Mouse (Mus musculus): Measurements from ENCODE around the gene Fos.

DNA sequence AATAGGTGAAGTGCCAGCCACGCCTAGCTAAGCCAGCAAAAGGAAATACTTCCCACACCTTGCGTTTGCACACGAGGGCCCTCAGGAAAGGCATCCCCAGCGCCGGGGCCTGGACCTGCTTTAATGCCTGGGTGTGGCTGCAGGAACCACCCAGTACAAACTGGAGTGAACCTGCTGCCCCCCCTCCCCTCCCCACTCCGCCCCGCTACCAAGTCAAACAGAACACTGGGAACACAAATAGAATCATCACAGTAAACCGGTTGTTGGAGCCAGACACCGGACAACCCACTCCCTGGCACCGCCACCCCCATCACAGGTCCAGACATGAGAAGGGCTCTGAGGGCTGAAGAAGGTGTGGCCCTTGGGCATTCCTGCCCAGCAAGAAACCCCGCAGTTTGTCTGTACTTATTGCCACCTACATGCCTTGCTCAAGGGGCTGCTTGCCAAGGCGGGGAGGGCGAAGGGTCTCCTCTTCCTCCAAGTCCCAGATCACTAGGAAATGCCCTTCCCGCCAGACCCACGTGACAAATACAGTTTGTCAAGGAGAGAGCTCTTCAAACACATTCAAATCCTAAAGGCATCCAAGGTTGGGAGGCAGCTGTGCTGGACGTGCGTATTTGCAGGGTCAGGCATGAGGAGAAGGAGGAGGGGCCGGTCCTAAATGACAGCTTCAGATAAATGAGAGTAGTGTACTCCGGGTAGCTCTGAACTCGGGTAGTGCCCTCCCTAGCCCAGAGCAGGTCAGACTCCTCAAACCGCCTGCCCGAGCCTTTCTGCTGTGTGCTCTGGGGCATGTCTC, 21.8 kb upstream of the Fos start:
- TF ChIP-seq CTCF (IDR thresholded peaks at IDR 0.05; ENCODE audit: low read depth, low read length) (no peak), POLR2A (IDR thresholded peaks at IDR 0.05; ENCODE audit: extremely low read depth, insufficient read depth, low read length) (no peak)
